8 mouse cellular contexts compared by ENCODE assay signal in genomic region chr19:8930117-8930516, GRCm38 (mm10). TPM values are rescaled to one million over a fixed set of nuclear protein-coding genes. Genes with fewer than 3 reads are reported as not detected.
A peak's percentile ranks its signal among the peaks of the same experiment; 100 is the strongest.
DNase-seq lines count a peak whose midpoint lies in the region; ATAC-seq and TF ChIP-seq lines count a peak whose summit lies in the region.

No protein-coding gene starts in this region.

- peak overlapping the region; percentile 49 for H3K4me3 ChIP-seq in left cerebral cortex, adult 2 months
- peak overlapping the region; percentile 17 for H3K4me3 ChIP-seq in cortical plate, adult 2 months (ENCODE audit: insufficient read depth, low read length)
- peak overlapping the region; percentile 57 for H3K4me3 ChIP-seq in hindbrain, embryonic 16.5 days (ENCODE audit: low read length)
- H3K4me3 ChIP-seq in myocyte: peak overlapping the region; percentile 51

- TF ChIP-seq CTCF in left cerebral cortex, adult 2 months (IDR thresholded peaks at IDR 0.05): no peak
- TF ChIP-seq CTCF in cortical plate, adult 2 months (IDR thresholded peaks at IDR 0.05; ENCODE audit: extremely low read depth, insufficient read depth, low read length): no peak

- peak overlapping the region; percentile 76 for H3ac ChIP-seq in myocyte (ENCODE audit: control insufficient read depth, insufficient read length)

- peaks cover 14% of the 10 kb centered on the region for H3K36me3 ChIP-seq in hindbrain, embryonic 16.5 days (ENCODE audit: control insufficient read depth, insufficient read depth, low read length)
- peaks cover 12% of the 10 kb centered on the region for H3K36me3 ChIP-seq in myocyte (ENCODE audit: control insufficient read depth, insufficient read depth)

- no peaks in the 10 kb centered on the region for H3K9me3 ChIP-seq in hindbrain, embryonic 16.5 days (ENCODE audit: control insufficient read depth, low read length)

- ATAC-seq in hindbrain, embryonic 16.5 days: no peak
- ATAC-seq in megakaryocyte progenitor cell, adult 5-6 weeks (replicated peaks; ENCODE audit: poor library complexity): no peak

- peak overlapping the region; percentile 73 for H3K27ac ChIP-seq in left cerebral cortex, adult 2 months
- H3K27ac ChIP-seq in cortical plate, adult 2 months (ENCODE audit: insufficient read depth, low read length): no peak overlapping the region
- no peak overlapping the region for H3K27ac ChIP-seq in hindbrain, embryonic 16.5 days (ENCODE audit: low read depth, low read length)

- H3K4me1 ChIP-seq in cortical plate, adult 2 months (ENCODE audit: control insufficient read depth, insufficient read depth, low read length): no peaks in the 10 kb centered on the region
- H3K4me1 ChIP-seq in hindbrain, embryonic 16.5 days (ENCODE audit: control insufficient read depth, insufficient read depth, low read depth, low read length): peaks cover 8% of the 10 kb centered on the region

- intact Hi-C loops in left cerebral cortex, adult 2 months (cut with DNase I): no loop called here
- intact Hi-C loops in left cerebral cortex, postnatal 36 days (cut with DNase I): no loop called here

- peak overlapping the region; percentile 72 for H3K4me2 ChIP-seq in hindbrain, embryonic 16.5 days (ENCODE audit: low read length)
- H3K4me2 ChIP-seq in myocyte (ENCODE audit: low read depth): peak overlapping the region; percentile 96

- peaks cover 4% of the 10 kb centered on the region for H3K79me2 ChIP-seq in myocyte (ENCODE audit: control insufficient read depth, insufficient read depth)

- no peak for TF ChIP-seq POLR2A in cortical plate, adult 2 months (IDR thresholded peaks at IDR 0.05; ENCODE audit: extremely low read depth, insufficient read depth, low read length)
- no peak for TF ChIP-seq POLR2A in myocyte (IDR thresholded peaks at IDR 0.05; ENCODE audit: insufficient read length, low read depth)

- peak overlapping the region; percentile 73 for H3K9ac ChIP-seq in hindbrain, embryonic 16.5 days (ENCODE audit: low read depth, low read length)

- no peak for DNase-seq in left cerebral cortex, adult 2 months (ENCODE audit: extremely low spot score in 1 of 2, low spot score in 2 of 2)
- DNase-seq in left cerebral cortex, postnatal 36 days (ENCODE audit: low spot score in 2 of 2): no peak
- no peak for DNase-seq in B cell, adult 2 months
- no peak for DNase-seq in cerebellum, adult 9-10 months

- WGBS in hindbrain, embryonic 16.5 days: 17% methylated on average over 11 of the region's 11 CpGs

- 0 out of 2 replicates have a peak, but pooled peaks cover 2% of the 10 kb centered on the region for H3K27me3 ChIP-seq in hindbrain, embryonic 16.5 days (replicated peaks; ENCODE audit: control insufficient read depth, insufficient read depth, low read length)
- no peaks in the 10 kb centered on the region for H3K27me3 ChIP-seq in myocyte (ENCODE audit: control insufficient read depth, insufficient read depth, insufficient read length)

TF ChIP-seq in myocyte, 11 proteins besides CTCF, POLR2A, EP300 and RAD21:
- TF ChIP-seq TCF12 (IDR thresholded peaks at IDR 0.05; ENCODE audit: insufficient read depth, poor library complexity, severe bottlenecking) (no peak), MYOD1 (IDR thresholded peaks at IDR 0.05; ENCODE audit: control insufficient read depth in 1 of 3, insufficient read length in 2 of 3, low read depth in 2 of 3) (no peak), REST (IDR thresholded peaks at IDR 0.05; ENCODE audit: insufficient read depth, insufficient read length) (no peak), USF1 (IDR thresholded peaks at IDR 0.05; ENCODE audit: low read depth) (no peak), CEBPB (IDR thresholded peaks at IDR 0.05; ENCODE audit: insufficient read depth, poor library complexity, severe bottlenecking) (no peak), SRF (IDR thresholded peaks at IDR 0.05; ENCODE audit: control insufficient read depth, insufficient read length, low read depth) (no peak), MAX (IDR thresholded peaks at IDR 0.05; ENCODE audit: low read depth) (no peak), MYOG (IDR thresholded peaks at IDR 0.05; ENCODE audit: control insufficient read depth in 1 of 3, insufficient read depth in 1 of 3, insufficient read length in 2 of 3, low read depth in 2 of 3) (no peak), POLR2AphosphoS2 (IDR thresholded peaks at IDR 0.05; ENCODE audit: insufficient read length, low read depth) (no peak)
TF ChIP-seq in myocyte: peak in this region for 0.

RNA-seq across cellular contexts. Expression of gene Eml3, which starts 0.8 kb away (rescaled TPM):
- total RNA-seq in left cerebral cortex, adult 2 months (2021): 10 to 100 TPM; 11.0 to 13.7 TPM
- 10 to 100 TPM in 1 of 2 experiments, 1 to 10 TPM in 1; 9.6 to 12.6 TPM for total RNA-seq in left cerebral cortex, postnatal 36 days (2021)
- polyA plus RNA-seq in cortical plate, adult 2 months (2012; rRNA removed): 12.8 and 13.2 TPM in 2 replicates
- polyA plus RNA-seq in hindbrain, embryonic 16.5 days (2015; fragmentation: Nextera tagmentation; extraction: Ambion mirVana): 10.3 and 11.3 TPM in 2 replicates
- polyA plus RNA-seq in myocyte (2012; fragmentation: generic; extraction: Trizol): 14.7 TPM
- 12.0 and 14.9 TPM in 2 replicates for total RNA-seq in megakaryocyte progenitor cell, adult 5-6 weeks (2015)
- 20.1 and 36.0 TPM in 2 replicates for total RNA-seq in megakaryocyte progenitor cell, adult 5-6 weeks (2017)

RNA-seq across cellular contexts. Expression of gene Rom1, which starts 1.0 kb away (rescaled TPM):
- 1 to 10 TPM; 5.6 to 7.2 TPM for total RNA-seq in left cerebral cortex, adult 2 months (2021)
- 1 to 10 TPM; 7.0 to 7.2 TPM for total RNA-seq in left cerebral cortex, postnatal 36 days (2021)
- polyA plus RNA-seq in cortical plate, adult 2 months (2012; rRNA removed): 8.0 and 9.2 TPM in 2 replicates
- polyA plus RNA-seq in hindbrain, embryonic 16.5 days (2015; fragmentation: Nextera tagmentation; extraction: Ambion mirVana): 2.9 and 3.0 TPM in 2 replicates
- polyA plus RNA-seq in myocyte (2012; fragmentation: generic; extraction: Trizol): 6.0 TPM
- 0.59 and 1.5 TPM in 2 replicates for total RNA-seq in megakaryocyte progenitor cell, adult 5-6 weeks (2015)
- total RNA-seq in megakaryocyte progenitor cell, adult 5-6 weeks (2017): 0.54 and 0.88 TPM in 2 replicates

RNA-seq across cellular contexts. Expression of gene B3gat3, which starts 9.9 kb away (rescaled TPM):
- total RNA-seq in left cerebral cortex, adult 2 months (2021): 100 to 1,000 TPM; 172 to 173 TPM
- 100 to 1,000 TPM; 167 to 187 TPM for total RNA-seq in left cerebral cortex, postnatal 36 days (2021)
- polyA plus RNA-seq in cortical plate, adult 2 months (2012; rRNA removed): 222 and 224 TPM in 2 replicates
- polyA plus RNA-seq in hindbrain, embryonic 16.5 days (2015; fragmentation: Nextera tagmentation; extraction: Ambion mirVana): 98.3 and 99.5 TPM in 2 replicates
- 66.3 TPM for polyA plus RNA-seq in myocyte (2012; fragmentation: generic; extraction: Trizol)
- 12.7 and 17.2 TPM in 2 replicates for total RNA-seq in megakaryocyte progenitor cell, adult 5-6 weeks (2015)
- 20.5 and 21.6 TPM in 2 replicates for total RNA-seq in megakaryocyte progenitor cell, adult 5-6 weeks (2017)

RNA-seq across cellular contexts. Expression of gene Mta2, which starts 11.6 kb away (rescaled TPM):
- 10 to 100 TPM; 55.5 to 55.6 TPM for total RNA-seq in left cerebral cortex, adult 2 months (2021)
- 10 to 100 TPM; 43.9 to 52.0 TPM for total RNA-seq in left cerebral cortex, postnatal 36 days (2021)
- 24.6 and 25.2 TPM in 2 replicates for polyA plus RNA-seq in cortical plate, adult 2 months (2012; rRNA removed)
- polyA plus RNA-seq in hindbrain, embryonic 16.5 days (2015; fragmentation: Nextera tagmentation; extraction: Ambion mirVana): 91.3 and 103 TPM in 2 replicates
- polyA plus RNA-seq in myocyte (2012; fragmentation: generic; extraction: Trizol): 81.5 TPM
- total RNA-seq in megakaryocyte progenitor cell, adult 5-6 weeks (2015): 57.9 and 63.7 TPM in 2 replicates
- total RNA-seq in megakaryocyte progenitor cell, adult 5-6 weeks (2017): 124 and 138 TPM in 2 replicates

RNA-seq across cellular contexts. Expression of gene Tut1, which starts 23.5 kb away (rescaled TPM):
- 10 to 100 TPM; 21.4 to 22.4 TPM for total RNA-seq in left cerebral cortex, adult 2 months (2021)
- total RNA-seq in left cerebral cortex, postnatal 36 days (2021): 10 to 100 TPM; 17.5 to 21.5 TPM
- 20.0 and 22.8 TPM in 2 replicates for polyA plus RNA-seq in cortical plate, adult 2 months (2012; rRNA removed)
- 23.9 and 26.3 TPM in 2 replicates for polyA plus RNA-seq in hindbrain, embryonic 16.5 days (2015; fragmentation: Nextera tagmentation; extraction: Ambion mirVana)
- polyA plus RNA-seq in myocyte (2012; fragmentation: generic; extraction: Trizol): 24.9 TPM
- total RNA-seq in megakaryocyte progenitor cell, adult 5-6 weeks (2015): 6.2 and 8.7 TPM in 2 replicates
- total RNA-seq in megakaryocyte progenitor cell, adult 5-6 weeks (2017): 19.9 and 23.8 TPM in 2 replicates

Comparison
In these comparisons a context has a peak if more than half of its experiments do, and no peak if none do; other contexts are left out.
1. RNA of gene B3gat3, which starts 9.9 kb away (total RNA-seq): 167 to 187 TPM in left cerebral cortex, postnatal 36 days and 172 to 173 TPM in left cerebral cortex, adult 2 months; 12.7 to 21.6 TPM in megakaryocyte progenitor cell, adult 5-6 weeks; every median in the first group is over 4 times any median in the second.
2. Peak in every context shown above with its lines, with median percentiles within 50 percentile points of each other: H3K4me3 ChIP-seq.